Mouse (Mus musculus) myocyte (in vitro differentiated cells): ENCODE data around the gene Ddx39.

ENCODE experiments used
- MYOD1 ChIP-seq, 3 experiments: IDR thresholded peaks; one replicate each; pipeline ENCODE4 v1.6.1; 2011; ENCODE audit warnings: control low read depth in 2 of 3, low read depth in 2 of 3, mild to moderate bottlenecking in 2 of 3, moderate library complexity in 1 of 3; ENCODE audit not compliant: insufficient read length in 2 of 3, control insufficient read depth in 1 of 3
- POLR2A ChIP-seq: IDR thresholded peaks from one replicate; pipeline ENCODE4 v1.6.1; 2011; ENCODE audit warnings: low read depth, mild to moderate bottlenecking, control low read depth, moderate library complexity; ENCODE audit not compliant: insufficient read length

- TF ChIP-seq POLR2A = peak; percentile 45
- no peak for TF ChIP-seq MYOD1 (IDR thresholded peaks at IDR 0.05; ENCODE audit: control insufficient read depth in 1 of 3, insufficient read length in 2 of 3, low read depth in 2 of 3)
Measured at GRCm38 (mm10) chr8:83714676-83715030, 324 bp upstream of the Ddx39 start.
